Mouse (Mus musculus): ENCODE measurements around the gene 4930519P11Rik.

GRCm38 (mm10) chr2:154577744-154578067, 35.5 kb downstream of the 4930519P11Rik start:
- TF ChIP-seq E2F4 (IDR thresholded peaks at IDR 0.05; ENCODE audit: insufficient read depth) (no peak), POLR2A (IDR thresholded peaks at IDR 0.05; ENCODE audit: insufficient read length, low read depth) (no peak), TCF3 (IDR thresholded peaks at IDR 0.05; ENCODE audit: insufficient read length, low read depth) (no peak), USF1 (IDR thresholded peaks at IDR 0.05; ENCODE audit: low read depth) (no peak), TCF12 (IDR thresholded peaks at IDR 0.05; ENCODE audit: insufficient read depth, poor library complexity, severe bottlenecking) (no peak), MAX (IDR thresholded peaks at IDR 0.05; ENCODE audit: low read depth) (no peak), SRF (IDR thresholded peaks at IDR 0.05; ENCODE audit: control insufficient read depth, insufficient read length, low read depth) (no peak), CEBPB (IDR thresholded peaks at IDR 0.05; ENCODE audit: insufficient read depth, poor library complexity, severe bottlenecking) (no peak), MYOG (IDR thresholded peaks at IDR 0.05; ENCODE audit: control insufficient read depth in 1 of 3, insufficient read depth in 1 of 3, insufficient read length in 2 of 3, low read depth in 2 of 3) (no peak)
